Mouse (Mus musculus): ENCODE data around the gene Rad9a.

Gene Rad9a

DNA sequence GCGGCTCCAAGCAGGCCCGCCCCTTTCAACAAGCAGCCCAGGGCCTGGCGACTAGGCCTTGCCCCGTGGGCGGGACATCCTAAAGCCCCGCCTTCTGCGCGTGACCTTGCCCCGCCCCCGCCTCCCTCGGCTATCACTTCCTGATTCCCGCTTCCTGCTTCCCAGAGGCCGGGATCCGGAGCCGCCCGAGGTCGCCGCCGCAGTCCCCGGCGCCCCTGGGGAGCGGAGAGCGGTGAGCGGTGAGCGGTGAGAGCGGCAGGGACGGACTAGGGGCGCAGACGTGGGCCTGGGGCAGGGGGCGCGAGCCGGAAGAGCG is 53.0 kb downstream of the Rad9a start, which contains the start of gene Coro1b:
Coro1b (plus strand) TSS at position 129 of the 316 bp plus-strand sequence.
- in situ Hi-C loops (cut with MboI, MseI) = no loop called here

DNA sequence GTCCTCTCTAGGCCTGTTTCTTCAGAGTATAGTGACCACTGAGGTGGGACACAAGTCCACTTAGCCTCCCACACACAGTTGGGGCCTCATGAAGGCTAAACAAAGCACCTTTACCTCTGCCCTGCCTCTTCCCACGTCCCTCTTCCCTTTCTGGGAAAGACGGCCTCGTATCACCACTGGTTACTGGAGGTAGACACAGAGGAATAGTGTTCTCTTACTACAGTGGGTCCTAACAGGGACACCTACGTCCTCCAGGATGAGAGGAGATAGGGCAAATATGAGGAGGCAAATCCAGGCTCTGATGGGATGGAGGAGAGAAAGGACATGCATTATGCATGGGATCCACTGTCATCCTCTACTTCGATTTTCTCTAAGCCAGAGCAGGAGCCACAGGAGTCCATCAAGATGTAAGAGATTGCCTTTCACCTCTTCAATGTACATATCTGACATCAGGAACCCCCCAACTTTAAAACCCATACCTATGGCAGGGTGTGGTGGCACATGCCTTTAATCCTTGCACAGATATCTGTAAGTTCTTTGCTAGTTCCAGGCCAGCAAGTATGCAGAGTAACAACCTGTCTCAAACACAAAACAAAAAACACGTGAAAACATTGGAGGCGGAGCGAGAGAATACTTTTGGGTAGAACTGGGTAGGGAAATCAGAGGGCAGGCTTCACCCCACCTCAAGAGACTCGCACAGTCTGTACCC is 53.5 kb downstream of the Rad9a start:
- in situ Hi-C loops (cut with MboI, MseI) = no loop called here

DNA sequence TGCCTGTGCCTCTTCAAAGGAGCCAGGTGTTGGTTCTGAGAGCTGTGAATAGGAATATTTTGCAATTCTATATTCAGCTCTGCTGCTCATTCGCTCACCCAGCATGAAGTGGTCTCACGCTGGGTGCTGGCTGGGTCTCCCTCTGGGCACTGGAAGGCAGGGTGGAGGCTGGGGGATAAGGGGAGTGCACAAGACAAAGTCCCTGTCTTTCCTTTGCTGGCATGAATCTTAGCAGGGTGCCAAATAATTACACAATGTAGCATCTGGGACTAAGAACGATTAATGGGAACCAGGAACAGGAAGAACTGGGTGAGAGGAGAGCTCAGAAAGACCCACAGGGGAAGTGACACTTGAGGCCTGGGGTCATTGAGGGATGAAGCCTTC is 54.4 kb downstream of the Rad9a start:
- in situ Hi-C loops (cut with MboI, MseI) = no loop called here

DNA sequence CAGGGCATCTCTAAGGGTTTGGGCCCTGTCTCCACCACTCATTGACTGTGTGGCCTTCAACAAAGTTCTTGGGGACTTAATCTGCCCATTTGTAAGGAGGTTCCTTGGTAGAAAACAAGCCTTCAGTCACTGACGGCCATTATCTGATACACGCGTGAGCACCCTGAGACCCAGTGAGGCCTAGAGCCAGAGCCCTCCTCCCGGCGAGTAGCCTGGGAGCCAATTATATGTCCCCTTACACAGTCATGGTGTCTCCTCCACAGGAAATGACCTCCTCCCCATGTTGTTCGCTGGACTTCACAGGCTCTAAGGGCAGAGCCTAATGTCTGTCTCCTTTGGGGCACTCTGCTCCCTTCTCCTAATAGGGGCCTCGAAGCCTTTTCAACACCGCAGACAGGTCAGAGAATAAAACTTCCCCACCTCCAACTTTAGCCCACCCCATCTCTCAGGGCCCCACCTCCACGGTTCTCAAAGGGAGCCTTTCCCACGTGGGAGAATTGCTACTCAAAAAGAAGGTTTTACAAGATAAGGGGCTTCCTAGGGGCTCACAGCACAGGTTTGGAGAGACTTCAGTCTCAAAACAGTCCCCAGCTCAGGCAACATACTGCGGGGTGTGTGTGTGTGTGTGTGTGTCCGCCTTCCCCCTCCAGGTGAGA is 55.0 kb downstream of the Rad9a start:
- in situ Hi-C loops (cut with MboI, MseI) = no loop called here

DNA sequence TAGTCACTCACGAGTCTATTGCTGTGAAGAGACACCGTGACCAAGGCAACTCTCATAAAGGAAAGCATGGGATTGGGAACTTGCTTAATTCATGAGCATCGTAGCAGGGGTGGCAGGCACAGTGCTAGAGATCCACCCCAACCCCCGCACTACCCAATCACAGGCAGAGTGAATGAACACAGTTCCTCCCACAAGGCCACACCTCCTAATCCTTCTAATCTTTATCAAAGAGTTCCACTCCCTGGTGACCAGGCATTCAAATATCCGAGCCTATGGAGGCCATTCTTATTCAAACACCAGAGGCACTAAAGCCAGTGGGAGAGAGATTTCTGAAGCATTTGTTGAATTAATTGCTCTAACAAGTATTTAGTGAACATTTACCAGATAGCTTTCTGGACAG is 55.5 kb downstream of the Rad9a start:
- in situ Hi-C loops (cut with MboI, MseI) = no loop called here

Data from T-helper 2 cell (primary cell).